Mouse (Mus musculus): ENCODE measurements at regions not wholly inside any gene's neighbourhood (a gene's known extent, or its start where the extent isn't known, plus 50 kb on each side); places are given as distances from the start of the nearest gene placed in this dataset.

DNA sequence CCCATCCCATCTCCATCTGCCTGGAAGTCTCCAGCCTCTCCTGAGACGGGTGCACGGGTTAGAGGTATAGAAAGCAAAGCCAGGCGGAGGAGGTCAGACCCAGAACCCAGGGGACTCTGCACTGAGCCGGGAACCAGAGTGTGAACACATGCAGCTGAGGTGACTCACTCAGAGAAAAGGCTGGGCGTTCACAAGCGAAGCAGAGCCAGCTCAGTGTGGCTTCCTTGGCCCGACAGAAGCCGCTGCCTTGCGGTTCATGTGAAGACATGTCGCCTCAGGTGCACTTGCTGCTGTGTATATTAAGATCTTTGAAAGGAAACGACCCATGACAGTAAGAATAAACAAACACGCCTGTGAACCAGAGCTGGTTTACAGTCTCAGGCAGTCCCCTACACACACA, 163.6 kb downstream of the Bmp7 start:
- DNase-seq, result no peak

DNA sequence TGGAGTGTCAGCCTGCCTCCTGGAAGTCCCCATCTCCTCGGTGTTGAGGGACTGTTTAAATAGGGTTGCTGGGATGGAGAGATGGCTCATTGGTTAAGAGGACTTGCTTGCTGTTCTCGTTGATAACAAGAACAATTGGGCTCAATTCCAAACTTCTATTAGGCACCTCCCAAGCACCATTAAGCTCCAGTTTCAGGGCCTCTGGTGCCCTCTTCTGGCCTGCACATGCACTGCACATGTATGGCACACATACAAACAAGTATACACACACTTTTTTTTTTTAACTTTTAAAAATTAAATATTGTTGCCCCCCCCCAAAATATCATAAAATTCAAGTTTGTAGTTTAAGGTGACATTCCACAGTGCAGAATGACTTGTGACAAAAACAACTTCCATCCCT, 162.3 kb downstream of the Bmp7 start:
- no peak for DNase-seq

DNA sequence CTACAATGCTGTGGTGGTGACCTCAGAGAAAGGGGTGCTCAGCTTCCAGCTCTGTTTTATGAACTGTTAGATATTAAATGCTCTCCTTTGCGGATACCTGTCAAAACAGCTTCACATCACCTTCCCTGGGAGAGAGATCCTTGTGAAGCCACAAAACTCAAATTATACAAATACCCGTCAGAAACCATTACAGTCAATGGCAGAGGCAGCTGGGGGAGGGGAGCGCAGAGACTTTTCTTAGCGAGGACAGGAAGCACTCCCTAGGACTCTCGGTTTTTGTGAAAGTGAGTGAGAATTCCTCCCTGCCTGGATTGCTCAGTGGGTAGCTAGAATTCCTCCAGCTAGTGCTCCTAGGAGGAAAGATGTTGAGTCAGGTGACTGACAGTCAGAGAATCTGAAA, 161.0 kb downstream of the Bmp7 start:
- DNase-seq, result no peak

DNA sequence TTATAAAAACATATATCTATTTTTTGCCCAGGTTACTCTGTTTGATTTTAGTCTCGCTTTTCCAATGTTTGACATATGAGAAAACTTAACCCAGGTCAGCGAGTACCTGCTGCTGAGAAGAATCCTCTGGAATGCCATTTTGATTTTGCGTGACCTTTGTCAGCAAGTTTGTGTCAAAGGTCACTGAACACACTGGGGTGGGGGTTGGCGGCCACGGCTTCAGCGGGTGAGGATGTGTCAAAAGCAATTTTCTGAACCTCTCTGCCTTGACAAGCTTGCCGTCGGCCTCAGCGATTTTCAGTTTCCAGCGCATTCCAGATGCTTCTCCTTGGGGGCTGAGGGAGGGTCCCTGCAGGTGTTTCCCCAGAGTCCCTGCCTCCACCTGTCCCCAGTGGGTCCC, 157.4 kb downstream of the Bmp7 start:
- no peak for DNase-seq

DNA sequence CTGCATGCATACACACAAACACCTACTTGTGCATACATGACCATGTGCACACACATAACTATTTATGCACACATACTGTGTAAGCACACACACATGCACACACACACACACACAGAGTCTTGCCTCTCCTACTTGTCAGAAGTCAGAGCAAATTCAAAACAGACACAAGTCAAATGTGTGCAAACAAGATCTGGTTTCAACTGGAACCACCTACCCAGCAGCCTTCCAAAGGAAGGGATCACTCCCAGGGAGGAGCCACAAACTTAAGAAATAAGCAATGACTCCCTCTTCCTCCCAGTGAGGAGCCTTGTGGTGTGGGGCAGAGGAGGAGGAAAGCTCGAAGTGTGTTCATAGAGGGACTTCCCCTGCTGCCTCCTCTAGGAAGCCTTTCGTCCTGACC, 153.8 kb downstream of the Bmp7 start:
- no peak for DNase-seq

DNA sequence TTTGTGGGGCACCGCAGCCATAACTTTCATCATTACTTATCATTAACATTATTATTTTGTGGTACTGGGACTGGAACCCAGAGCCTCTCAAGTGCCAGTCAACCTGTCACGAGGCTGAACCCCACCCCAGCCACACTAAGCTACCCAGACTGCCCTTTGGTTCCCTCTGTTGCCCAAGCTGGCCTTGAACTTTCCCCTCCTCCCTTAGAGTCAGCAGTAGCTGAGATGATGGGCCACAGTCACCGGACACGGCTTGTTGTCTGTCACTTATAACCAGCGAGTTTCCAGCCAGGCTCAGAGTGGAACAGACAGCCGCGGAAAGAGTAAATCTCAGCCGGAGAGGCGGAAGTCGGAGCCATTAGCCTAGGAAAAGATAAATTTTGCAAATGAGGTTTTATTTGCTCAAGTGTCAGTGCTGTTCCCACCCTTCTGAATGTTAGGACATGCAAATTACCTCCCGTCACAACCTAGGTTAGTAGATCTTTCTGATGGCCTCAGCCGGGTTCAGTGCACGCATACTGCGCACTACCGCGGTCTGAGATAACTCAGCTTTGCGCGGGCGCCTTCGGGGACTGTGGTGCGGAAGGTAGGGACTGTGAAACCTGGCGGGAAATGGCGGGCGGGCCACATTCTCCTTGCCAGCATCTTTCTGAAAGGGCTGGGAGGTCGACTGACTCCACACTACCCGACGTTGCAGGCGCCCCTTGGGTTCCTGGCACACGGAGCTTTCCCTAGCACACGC, 152.7 kb downstream of the Bmp7 start:
- no peak for DNase-seq

DNA sequence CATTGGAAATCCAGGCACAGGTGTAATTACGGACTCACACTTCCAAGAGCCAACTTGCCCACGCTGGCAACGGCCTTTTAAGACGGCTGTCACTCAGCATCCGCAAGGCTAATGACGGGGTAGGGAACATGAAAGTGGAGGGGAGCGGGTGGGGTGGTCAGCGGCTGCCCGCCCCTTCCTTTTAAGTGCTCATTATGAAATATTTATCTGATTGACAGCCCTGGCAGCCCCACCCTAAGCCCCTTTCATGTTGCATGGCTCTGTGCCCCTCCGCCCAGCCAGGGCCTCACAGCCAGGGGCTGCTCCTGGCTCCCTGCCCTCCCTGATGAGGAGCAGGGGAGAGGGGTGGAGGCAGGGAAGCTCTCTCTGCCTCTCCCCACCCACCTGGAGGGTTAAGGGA, 150.9 kb downstream of the Bmp7 start:
- no peak for DNase-seq

DNA sequence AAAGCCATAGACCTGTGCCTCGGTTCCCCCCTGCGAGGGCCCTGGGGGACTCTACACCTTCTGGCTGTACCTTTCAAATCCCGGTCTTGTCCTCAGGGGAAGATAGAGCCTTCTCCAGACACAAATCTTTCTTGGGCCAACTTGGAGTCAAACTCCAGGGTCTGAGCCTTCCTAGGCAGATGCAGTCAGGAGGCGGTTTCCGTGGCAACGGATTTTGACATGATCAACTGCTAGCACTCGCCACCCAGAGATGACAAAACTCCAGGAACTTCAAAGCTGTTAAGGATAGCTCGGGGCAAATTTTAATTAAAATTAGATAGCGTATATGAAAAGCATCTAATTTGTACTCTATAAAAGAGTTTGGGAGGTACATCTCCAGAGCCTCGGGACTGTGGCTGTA, 147.6 kb downstream of the Bmp7 start:
- no peak for DNase-seq

DNA sequence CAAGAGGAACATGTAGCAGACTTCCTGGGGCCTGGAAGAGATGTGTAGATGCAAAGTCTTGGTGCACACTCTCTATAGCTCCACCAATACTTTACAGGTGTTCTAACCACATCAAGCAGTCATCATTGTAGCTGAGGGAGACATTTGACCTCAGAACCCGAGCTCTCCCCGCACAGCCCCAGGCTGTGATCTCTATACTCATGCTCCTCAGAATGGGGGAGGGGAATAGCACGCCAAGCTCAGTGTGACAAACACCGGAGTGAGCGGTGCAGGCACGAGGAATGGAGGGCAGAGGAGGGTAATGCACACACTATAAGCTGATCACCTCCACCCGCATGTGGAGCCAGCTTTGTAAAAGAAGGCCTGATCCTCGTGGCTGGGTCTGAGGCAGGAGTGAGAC, 146.1 kb downstream of the Bmp7 start:
- DNase-seq, result no peak

DNA sequence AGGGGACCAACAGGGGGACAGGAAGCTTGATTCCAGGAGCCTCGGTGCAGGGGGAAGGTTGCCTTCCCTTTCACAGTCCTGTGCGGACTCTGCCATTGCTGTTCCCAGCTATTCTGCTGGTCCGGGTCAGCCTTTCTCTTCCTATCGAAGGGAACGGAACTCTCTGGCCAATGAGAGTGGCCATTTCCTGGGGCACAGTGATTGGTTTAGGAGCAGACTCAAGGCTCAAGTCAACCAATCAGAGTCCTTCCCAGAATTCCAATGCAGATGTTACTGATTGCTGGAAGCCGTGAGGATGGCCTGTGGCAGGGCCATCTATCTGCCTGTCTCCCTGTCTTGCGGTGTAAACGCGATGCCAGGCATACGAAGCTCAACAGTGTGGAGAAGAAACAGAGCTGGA, 145.3 kb downstream of the Bmp7 start:
- no peak for DNase-seq

DNA sequence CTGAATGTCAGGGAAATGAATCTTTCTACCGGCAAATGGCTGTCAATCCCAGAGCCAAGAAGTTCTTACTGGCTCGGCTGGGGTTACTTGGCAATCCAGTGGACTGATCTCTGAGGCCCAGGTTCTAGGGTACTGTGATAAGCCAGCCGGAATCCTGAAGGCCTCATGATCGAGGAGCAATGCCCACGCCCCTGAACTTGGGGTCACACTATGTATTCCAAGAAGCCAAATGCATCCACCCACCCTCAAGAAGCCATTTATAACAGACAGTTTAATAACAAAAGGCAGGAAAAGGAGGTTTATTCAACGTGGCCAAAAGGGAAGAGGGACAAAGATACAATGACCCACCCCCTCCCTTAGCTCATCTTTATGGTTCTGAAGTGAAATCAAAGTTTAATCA, 144.0 kb downstream of the Bmp7 start:
- DNase-seq, result no peak

DNA sequence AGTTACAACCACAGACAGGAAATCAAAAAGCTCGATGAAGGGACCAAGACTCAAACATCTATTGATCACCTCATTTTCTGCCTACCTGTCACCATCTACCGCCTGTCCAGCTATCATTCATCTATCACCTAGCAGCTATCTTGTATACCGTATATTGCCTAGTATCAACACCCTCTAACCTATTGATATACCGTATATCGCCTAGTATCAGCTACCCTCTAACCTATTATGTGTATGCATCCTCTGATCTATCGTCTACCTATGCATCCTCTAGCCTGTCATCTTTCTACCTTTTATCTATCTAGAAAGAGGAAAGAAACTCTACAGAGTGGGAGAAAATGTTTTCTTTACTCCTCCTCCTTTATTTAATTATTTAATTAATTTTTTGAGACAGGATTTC, 143.2 kb downstream of the Bmp7 start:
- DNase-seq, result no peak

DNA sequence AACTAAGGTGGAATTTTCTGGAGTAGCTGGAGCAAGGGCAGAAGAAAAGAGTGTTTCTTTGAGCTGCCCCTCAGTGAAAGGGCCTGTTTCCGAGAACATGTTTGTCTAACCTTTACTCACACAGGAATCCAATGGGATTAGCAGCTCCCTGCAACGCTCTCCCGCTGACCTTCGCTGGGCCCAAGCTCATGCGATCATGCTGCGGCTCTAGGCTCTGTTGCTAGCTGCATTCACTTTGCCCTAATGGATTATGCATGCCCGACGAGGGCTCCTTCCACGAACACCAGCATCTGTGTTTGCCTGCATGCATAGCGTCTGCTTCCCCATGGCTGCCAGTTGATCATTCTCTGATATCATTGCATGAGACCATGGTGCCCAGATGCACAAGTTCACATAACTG, 140.2 kb downstream of the Bmp7 start:
- no peak for DNase-seq

DNA sequence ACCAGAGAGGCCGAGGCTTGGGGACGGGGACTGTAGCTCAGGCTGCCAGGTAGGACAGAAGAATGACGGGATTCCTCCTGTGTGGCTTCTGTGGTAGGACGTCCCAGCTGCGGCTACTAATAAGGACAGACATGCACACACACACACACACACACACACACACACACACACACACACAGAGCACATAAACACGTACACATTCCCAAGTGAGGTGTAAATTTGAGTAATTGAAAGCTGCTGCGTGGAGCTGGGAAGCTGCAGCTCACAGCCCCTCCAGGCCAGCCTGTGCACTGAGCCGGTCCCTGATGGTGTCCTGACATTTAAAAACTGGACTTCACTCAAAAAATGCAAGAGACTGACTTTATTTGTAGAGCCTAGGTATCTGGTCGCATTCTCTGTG, 139.3 kb downstream of the Bmp7 start:
- DNase-seq, result no peak

DNA sequence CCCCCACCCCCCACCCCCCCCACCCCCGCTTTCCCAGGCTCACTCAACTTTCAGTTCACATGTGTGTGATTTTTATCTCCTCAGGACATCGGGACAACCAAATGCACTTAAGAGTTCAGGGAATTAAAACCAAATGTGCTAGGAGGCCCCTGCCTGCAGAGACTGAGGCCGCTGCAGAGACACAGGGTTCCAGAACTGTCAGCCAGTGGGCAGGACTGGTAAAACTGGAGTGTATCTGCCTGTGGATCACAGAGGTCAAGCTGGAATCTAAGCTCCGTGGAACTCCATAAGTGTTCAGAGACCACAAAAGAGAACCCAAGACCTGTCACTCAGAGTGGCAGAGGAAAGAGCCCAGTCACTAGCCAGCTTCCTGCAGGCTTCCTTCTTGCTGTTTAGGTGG, 138.3 kb downstream of the Bmp7 start:
- no peak for DNase-seq

DNA sequence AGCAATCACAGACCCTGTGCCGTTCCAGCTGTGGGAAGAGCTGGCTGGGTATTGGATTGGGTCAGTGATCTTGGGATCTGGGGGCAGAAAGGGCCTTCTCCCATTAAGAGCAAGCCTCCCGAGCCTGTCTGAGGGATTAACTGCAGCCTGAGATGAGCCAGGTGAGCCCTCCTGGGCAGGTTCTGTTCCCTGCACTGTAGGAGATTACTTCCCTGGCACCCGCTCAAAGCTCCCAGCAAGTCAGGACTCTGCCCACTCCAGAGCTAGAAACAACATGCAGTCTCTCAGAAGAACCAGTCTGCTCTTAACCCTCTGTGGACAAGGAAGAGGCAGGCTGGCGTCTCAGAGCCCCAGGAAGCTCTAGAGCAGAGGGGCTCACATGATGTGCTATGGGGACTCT, 132.7 kb downstream of the Bmp7 start:
- DNase-seq, result no peak

DNA sequence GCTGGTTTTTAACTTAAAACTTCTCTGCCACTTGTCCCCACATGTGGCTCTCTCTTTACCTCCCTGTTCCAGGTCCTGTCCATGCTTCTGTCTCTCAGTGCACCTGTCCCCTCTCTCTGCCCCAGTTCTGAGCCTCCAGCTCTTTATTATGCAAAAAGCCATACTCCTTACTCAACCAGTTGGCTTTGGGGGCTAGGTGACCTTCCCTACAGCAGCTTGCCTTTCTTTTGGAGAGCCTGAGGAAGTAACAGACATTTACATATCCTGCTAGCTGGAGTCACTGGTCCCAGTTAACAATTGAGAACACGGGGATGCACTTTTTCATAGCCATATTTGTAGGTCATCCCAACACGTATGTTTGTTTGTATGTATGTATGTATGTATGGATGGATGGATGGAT, 130.8 kb downstream of the Bmp7 start:
- DNase-seq, result no peak

DNA sequence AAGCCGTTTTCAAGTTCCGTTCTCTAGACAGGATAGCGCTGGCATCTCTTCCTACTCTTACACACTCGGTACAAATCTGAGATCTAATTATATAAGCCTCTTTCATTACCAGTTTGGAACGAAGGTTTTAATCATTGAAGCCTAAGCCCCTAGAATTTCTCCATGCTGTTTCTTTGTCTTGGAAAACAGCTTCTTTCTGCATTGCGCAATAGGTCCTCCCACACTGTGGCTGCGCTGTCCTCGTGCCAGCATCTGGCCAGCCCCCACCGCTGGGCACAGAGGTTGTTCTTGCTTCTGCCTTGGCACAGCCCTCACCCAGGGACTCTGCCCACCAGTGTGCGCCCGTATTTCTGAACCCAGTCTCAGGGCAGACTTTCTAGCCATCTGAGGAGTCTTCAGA, 126.8 kb downstream of the Bmp7 start:
- peak in 1 of 2 experiments; percentile 9 for DNase-seq

DNA sequence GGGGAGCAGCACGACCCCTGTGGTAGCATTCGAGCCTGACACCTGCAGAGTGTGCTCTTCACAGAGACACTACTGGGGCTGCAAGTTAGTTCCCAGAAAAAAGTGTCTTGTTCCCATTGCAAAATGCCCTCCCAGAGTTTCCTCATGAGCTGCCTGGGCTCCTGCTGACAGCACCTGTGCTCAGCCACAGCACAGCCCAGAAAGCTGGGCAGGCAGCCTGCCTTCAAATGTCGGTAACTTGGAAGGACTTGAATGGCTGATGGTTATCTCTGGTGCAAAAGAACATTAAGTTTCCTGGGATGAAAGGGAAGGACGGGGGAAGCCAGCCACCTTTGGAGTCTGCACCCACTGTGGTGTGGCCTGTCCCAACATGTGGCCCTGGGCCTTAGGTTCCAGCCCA, 126.2 kb downstream of the Bmp7 start:
- DNase-seq, result no peak

DNA sequence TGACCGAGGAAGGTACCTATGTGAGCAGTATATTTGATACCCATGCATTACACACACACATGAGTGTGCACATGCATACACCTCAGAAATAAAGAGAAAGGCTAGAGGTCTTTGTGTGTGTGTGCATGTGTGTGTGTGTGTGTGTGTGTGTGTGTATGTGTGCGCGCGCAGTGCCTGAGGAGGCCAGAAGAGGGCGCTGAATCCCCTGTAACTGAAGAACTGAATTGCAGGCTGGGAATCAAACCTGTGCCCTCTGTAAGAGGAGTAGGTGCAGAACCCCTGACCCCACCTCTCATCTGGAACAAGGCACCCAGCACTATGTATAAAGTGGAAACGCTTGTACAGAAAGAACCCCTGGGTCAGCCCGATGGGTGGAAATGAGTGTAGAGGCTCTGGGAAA, 125.0 kb downstream of the Bmp7 start:
- no peak for DNase-seq

DNA sequence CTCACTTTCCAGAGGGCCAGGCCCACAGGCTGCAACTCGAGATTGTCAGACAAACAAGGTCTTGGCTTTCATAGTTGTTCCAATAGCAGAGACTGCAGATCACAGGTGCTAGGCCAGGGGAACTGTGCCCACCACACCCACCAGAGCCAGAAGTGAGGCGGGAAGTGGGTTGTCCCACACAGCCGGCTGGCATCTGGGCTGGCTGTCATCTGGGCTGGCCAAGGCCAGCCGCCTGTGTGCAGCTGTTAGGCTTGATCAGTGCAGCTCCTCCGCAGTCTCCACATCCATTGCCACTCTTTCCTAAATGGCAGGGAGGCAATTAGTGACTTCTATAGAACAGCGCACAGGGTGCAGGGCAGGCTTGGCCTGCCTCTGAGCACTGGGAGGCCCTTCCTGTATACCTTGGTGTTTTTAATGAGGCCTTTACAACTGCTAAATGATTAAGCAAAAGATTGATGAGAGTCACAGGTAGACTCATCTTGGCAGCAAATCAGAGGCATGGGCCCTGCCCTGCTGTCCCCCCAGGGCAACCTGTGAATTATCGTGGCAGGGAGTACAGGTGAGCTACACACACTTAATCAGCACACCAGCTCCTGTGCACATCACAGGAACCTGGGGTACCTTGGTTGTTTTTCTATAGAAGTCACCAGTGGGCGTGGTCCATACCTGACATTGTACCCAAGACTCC, 122.9 kb downstream of the Bmp7 start:
- no peak for DNase-seq
